Comparison of ENCODE assay signal across 20 mouse cellular contexts in the genomic region with DNA sequence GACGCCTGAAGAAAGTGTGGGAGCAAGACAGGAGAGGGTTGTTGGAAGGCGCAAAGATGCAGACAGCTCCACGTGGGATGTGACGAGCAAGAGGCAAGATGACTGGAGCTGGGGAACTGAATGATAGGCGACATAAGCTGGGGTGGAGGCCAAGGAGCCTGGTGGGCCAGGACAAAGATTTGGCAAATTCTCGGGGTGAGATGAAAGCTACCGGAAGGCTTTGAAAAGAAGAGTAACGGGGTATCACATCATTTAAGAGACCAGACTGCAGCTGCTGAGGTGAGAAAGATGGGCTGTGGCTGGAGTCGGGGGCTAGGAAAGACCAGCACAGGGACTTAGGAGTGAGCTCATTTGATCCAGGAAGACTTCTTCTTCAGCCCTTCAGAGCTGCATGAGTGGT.
DNase-seq lines count a peak whose midpoint lies in the region; ATAC-seq lines count a peak whose summit lies in the region.
"Had no signal": no experiment of that assay in that cellular context is flagged by ENCODE, and none has a peak within 500 bp of the region (broad histone marks: within the 10 kb centered on the region; RNA-seq: fewer than 3 reads in every experiment).

No protein-coding gene starts in this region.

- H3K4me1 ChIP-seq in heart, embryonic 16.5 days (ENCODE audit: control insufficient read depth, insufficient read depth, low read length) = no peaks in the 10 kb centered on the region; the same call in 1 of the 2 replicates
- H3K4me1 ChIP-seq: forebrain, embryonic 12.5 days; heart, embryonic 10.5 days; hindbrain, embryonic 10.5 days had no signal

- no peak overlapping the region for H3K4me2 ChIP-seq in heart, embryonic 16.5 days (ENCODE audit: low read depth, low read length)
- H3K4me2 ChIP-seq: embryonic facial prominence, embryonic 13.5 days; forebrain, embryonic 12.5 days; hindbrain, embryonic 14.5 days had no signal

- no peak overlapping the region for H3K27ac ChIP-seq in heart, embryonic 16.5 days (ENCODE audit: low read length)
- H3K27ac ChIP-seq: embryonic facial prominence, embryonic 13.5 days; forebrain, embryonic 12.5 days; heart, embryonic 10.5 days; hindbrain, embryonic 10.5 days; hindbrain, embryonic 14.5 days had no signal

- peaks cover 3% of the 10 kb centered on the region; the same call in 1 of the 2 replicates for H3K9me3 ChIP-seq in heart, embryonic 16.5 days (replicated peaks; ENCODE audit: control insufficient read depth, low read length)
- H3K9me3 ChIP-seq: embryonic facial prominence, embryonic 13.5 days; forebrain, embryonic 12.5 days; heart, embryonic 10.5 days; hindbrain, embryonic 10.5 days had no signal

- H3K27me3 ChIP-seq in heart, embryonic 16.5 days (ENCODE audit: control insufficient read depth, insufficient read depth, low read length) = no peaks in the 10 kb centered on the region
- H3K27me3 ChIP-seq: embryonic facial prominence, embryonic 13.5 days; forebrain, embryonic 12.5 days had no signal

- DNase-seq in heart, postnatal 25 days (ENCODE audit: low spot score) = no peak
- peak; percentile 34 for DNase-seq in right cerebral cortex, adult 18-20 months
- DNase-seq in right cerebral cortex, postnatal 14 days = no peak
- peak; percentile 28 for DNase-seq in lung, postnatal 14 days
- no peak for DNase-seq in kidney, postnatal 36 days
- no peak for DNase-seq in natural killer cell, adult 2 months (ENCODE audit: low spot score in 2 of 2)
- DNase-seq: adrenal gland, adult 8-10 months; adrenal gland, postnatal 36 days; cerebellum, adult 11 months; cerebellum, adult 8-10 months; cerebellum, postnatal 36 days; gastrocnemius, postnatal 10 days; heart, adult 18-20 months; heart, postnatal 14 days had no signal

- H3K4me3 ChIP-seq in heart, embryonic 16.5 days (ENCODE audit: low read length) = no peak overlapping the region
- H3K4me3 ChIP-seq: embryonic facial prominence, embryonic 13.5 days; forebrain, embryonic 12.5 days; heart, embryonic 10.5 days; hindbrain, embryonic 10.5 days had no signal

- WGBS in heart, embryonic 16.5 days = 60% methylated on average over 9 of the region's 9 CpGs

- 0 out of 2 replicates have a peak, but pooled peaks have one; percentile 41 for ATAC-seq in heart, embryonic 16.5 days (replicated peaks; ENCODE audit: extremely low read depth, insufficient read depth, low FRiP score)

- intact Hi-C loops in heart, postnatal 25 days (cut with DNase I) = no loop called here

- H3K36me3 ChIP-seq in heart, embryonic 16.5 days (ENCODE audit: control insufficient read depth, insufficient read depth) = no peaks in the 10 kb centered on the region
- H3K36me3 ChIP-seq: embryonic facial prominence, embryonic 13.5 days; forebrain, embryonic 12.5 days; heart, embryonic 10.5 days; hindbrain, embryonic 10.5 days had no signal

- no peak overlapping the region for H3K9ac ChIP-seq in heart, embryonic 16.5 days (ENCODE audit: low read length)
- H3K9ac ChIP-seq: embryonic facial prominence, embryonic 13.5 days; forebrain, embryonic 12.5 days; hindbrain, embryonic 14.5 days had no signal

Comparison
In these comparisons a context has a peak if more than half of its experiments do, and no peak if none do; other contexts are left out.
1. DNase-seq: peak in right cerebral cortex, adult 18-20 months (single experiment) and lung, postnatal 14 days (single experiment); none in heart, postnatal 25 days (single experiment), right cerebral cortex, postnatal 14 days (single experiment), kidney, postnatal 36 days (0 of 2) and natural killer cell, adult 2 months (0 of 2).